Mouse (Mus musculus) gastrocnemius, postnatal 36 days (tissue): ENCODE data around the gene Olfr713. TPM values are rescaled to one million over a fixed set of nuclear protein-coding genes. Genes with fewer than 3 reads are reported as not detected.

Experiments
- DNase-seq, 2 experiments: peaks; one replicate each; pipeline ENCODE4 v3.0.0; 2022
- intact Hi-C: fragments of 180-260 bp; cut with DNase I; formaldehyde crosslinking; loops from one replicate; pipeline ENCODE4 v1.15.1; 2025
- long read RNA-seq, 2 experiments: library from polyadenylated mRNA; stranded (forward); transcript quantifications; one replicate each; pipeline ENCODE4 v2.0.0; 2021
- total RNA-seq, 2 experiments: library from RNA; stranded (reverse); gene quantifications; 2 replicates each; pipeline ENCODE4 v1.2.3; 2021

Olfr713 gene
- not detected for total RNA-seq
- long read RNA-seq, experiment 1: 0 reads
- long read RNA-seq, experiment 2: 0 reads

DNA sequence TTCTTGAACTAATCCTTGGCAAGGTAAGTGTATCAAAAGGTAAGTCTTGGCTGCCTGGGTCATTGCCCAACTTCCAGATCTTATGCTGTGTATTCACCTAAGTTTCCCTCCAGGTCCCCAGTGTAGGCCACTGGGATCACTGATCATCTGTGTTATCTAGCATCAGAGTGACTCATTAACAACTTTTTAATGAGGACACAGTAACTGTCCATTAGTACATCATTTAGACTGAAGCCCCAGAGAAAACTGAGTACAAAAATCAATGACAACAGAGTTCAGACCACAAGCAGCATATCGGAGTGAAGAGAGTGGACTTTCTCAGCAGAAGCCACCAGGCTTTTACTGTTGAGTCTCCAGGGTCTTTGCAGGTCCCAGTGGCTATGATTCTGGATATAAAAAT lies at the start of gene Olfr713:
Gene Olfr713 (plus strand): TSS at position 301 of the 400 bp plus-strand sequence.
- intact Hi-C loops: no loop called here
- DNase-seq: no peak

DNA sequence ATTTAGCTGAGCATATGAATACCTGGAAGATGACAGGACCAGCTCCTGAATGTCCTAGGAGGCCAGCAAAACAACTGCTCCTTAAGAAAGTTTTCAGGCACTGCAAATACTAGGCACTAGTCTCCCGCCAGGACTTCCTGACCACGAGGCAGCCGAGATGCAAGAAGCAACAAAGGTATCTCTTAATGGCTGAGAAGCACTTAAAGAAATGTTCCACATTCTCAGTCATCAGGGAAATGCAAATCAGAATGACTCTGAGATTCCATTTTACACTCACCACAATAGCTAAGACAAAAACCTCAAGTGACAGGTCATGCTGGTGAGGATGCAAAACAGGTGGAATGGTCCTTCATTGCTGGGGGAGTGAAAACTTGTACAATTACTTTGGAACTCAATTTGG lies 45.7 kb upstream of the Olfr713 start:
- no peak for DNase-seq
- intact Hi-C loops: no loop called here

DNA sequence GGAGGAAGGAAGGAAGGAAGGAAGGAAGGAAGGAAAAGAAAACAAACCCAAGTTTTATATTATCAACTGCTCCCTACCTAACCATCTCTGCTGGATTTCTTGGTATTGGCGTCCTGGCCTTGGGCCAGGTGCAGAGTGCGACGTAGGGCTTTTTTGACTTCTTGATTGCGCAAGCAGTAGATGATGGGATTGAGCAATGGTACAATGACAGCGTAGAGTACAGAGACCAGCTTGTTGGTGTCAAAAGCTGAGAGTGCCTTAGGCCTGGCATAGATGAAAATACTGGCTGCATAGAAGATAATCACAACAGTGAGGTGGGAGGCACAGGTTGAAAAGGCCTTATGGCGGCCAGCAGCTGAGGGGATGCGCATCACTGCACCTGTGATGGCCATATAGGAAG lies 30.2 kb upstream of the Olfr713 start:
- DNase-seq: no peak
- intact Hi-C loops: no loop called here

DNA sequence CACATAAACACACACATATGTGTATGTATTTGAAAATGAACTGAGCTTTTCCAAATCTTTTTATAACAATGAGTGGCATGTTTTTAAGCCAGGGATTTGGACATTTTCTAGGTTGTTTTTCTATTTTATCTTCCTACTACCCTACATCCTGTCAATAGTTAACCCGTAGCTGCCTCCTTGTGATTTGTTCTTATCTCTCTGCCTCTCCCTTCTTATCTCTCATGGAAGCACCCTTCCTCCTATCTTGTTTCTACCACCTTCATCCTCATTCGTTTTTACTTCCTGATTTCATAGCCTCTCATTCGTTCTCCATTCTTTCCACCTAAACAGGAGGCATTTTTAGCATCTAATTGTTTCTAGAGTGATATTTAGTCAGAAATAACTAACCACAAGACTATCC lies 26.8 kb upstream of the Olfr713 start:
- intact Hi-C loops: no loop called here
- no peak for DNase-seq

DNA sequence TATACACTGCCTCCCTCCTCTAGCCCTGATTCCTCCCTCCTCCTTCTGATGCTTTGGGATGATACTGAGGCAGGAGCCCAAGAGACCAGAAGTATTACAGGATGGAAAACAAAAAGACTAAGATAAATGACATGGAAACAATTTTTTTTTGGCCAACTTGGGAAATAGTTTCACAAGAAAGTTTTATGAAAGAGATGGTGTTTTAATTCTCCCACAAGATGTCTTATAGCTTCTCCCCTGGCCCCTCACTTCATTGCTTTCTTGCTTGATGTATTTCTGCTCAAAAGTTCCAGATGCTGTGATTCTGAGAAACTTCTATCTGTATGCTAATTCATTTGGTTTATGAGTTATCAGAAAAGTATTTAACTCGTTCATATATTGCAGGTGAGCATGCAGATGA lies 25.0 kb upstream of the Olfr713 start, which contains the start of gene Olfr2:
Gene Olfr2 (minus strand): TSS at position 101 of the 400 bp plus-strand sequence.
- intact Hi-C loops: no loop called here
- no peak for DNase-seq

DNA sequence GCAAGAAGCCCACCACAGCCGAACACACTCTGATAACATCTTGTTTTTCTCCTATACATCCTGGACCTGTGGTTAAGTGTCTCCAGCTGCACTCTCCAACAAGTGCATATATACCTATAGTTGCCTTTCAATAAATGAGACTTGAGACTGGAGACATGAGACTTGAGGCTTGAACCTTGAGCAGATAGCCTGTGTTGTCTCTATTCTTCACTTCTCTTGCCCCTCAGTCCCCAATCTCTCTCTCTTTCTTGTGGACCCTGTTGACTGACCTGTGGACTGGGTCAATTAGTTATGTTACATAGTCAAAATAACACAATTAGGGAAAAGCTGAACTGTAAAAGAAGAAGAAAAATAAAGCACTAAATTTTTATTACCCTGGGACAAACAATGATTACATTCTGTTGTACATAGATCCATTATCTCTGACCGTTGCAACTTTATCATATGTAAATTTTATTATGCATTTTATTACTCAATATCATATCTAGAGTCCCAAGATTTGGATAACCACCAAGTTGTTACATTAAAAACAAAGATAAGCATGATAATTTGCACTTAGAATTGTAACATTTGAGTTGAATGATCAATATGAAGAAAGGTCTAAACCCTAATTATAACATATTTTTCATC lies 9.1 kb downstream of the Olfr713 start:
- no peak for DNase-seq

DNA sequence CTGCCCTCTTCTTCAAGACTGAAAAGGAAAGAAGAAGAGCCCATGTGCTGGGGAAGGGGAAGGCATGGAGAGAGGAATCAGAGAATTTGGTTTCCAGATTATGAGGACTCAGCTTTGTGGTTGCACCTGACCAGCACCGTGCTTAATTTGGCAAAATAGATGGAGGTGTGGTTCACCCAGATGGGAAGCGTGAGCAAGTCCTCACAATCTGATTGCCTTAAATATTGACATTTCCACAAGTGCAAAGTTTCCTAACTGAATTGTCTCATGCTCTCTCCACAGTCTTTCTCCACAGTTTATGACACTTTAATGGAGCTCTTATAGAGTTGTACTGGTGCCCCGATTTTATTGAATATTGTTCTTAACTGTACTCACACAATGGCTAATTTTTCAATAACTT lies 12.2 kb downstream of the Olfr713 start:
- no peak for DNase-seq
- intact Hi-C loops: no loop called here

More for the DNA sequence above, 9.1 kb downstream of the Olfr713 start:
- intact Hi-C loops: no loop called here

DNA sequence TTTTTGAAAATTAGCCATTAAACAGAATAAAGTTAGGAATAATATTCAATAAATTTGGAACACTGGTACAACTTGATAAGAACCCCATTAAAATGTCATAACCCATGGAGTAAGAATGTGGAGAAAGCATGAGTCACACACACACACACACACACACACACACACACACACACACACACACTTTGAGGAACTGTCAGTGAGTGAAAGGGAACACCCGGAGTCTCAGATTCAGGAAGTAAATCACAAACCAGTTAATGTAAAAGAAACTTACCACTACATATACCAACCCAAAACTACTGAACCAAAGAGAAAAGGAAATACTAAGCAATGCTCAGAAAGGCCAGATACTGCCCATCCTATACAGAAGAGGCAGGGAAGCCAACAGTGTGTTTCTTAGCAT lies 13.4 kb downstream of the Olfr713 start:
- intact Hi-C loops: no loop called here
- no peak for DNase-seq

DNA sequence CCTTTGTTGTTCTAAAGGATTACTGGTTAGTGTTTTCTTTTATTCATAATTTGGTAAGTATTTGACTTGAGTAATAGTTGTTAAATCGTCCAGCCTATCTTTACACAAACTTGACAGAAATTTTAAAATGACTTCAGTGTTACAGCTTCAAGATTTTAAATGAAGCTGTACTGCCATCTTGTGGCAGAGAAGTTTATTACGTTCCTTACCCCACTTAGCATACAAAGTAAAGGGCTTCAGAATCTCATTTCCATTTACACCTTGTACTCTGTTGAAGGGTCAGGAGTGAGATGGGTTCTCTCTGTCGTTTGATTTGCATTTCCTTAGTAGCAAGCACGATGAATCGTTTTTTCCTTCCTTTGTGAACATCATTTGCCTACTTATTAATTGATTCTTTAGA lies 14.9 kb downstream of the Olfr713 start:
- intact Hi-C loops: no loop called here
- DNase-seq: no peak

DNA sequence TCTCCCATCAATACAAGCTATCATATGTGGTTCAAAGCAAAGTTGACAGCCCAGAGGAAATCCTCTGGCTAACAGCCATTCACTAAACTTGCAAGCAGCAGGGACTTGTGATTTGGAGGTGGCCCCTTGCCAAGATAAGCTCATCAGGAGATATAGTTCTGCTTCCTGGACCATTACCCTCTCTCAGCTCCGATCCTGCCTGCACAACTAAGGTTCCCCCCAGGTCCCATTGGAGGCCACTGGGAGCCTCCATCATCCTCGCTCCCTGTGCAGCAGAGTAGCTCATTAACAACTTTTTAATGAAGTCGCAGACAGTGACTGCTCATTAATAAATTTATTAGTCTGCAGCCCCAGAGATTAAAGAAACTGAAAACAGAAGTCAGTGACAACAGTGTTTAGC lies 16.6 kb downstream of the Olfr713 start:
- intact Hi-C loops: no loop called here
- no peak for DNase-seq

DNA sequence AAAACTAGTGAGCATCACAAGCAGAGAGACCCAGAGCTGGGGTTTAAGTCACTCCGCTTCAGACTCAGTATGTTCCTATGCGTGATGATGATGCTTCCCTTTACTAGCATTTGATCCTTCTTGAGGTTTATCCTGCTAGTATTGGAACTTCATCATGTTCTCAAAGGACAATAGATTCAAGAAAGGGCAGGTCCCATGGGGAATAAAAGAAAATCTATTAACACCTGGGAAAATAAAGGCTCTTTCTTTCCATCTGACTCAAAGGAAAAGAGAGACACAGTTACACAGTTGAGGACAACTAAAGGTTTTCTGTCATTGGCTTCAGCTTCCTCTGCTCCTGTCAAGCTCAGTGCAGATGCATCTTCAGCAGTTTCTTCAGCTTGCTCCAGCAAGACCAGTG lies 39.7 kb downstream of the Olfr713 start, which contains the start of gene Olfr714:
Gene Olfr714 (plus strand): TSS at position 301 of the 400 bp plus-strand sequence.
- no peak for DNase-seq
- intact Hi-C loops: no loop called here

Other genes starting within 250 kb of the Olfr713 start
- not detected for gene Olfr699, start 238.0 kb upstream of the Olfr713 start, total RNA-seq
- gene Olfr700, start 222.3 kb upstream of the Olfr713 start, total RNA-seq: not detected
- not detected for gene Olfr701, start 217.0 kb upstream of the Olfr713 start, total RNA-seq
- not detected for gene Olfr702, start 197.3 kb upstream of the Olfr713 start, total RNA-seq
- gene Olfr703, start 187.8 kb upstream of the Olfr713 start, total RNA-seq: not detected
- not detected for gene Olfr704, start 168.0 kb upstream of the Olfr713 start, total RNA-seq
- gene Olfr705, start 154.3 kb upstream of the Olfr713 start, total RNA-seq: not detected
- not detected for gene Olfr706, start 143.0 kb upstream of the Olfr713 start, total RNA-seq
- gene Olfr707, start 129.9 kb upstream of the Olfr713 start, total RNA-seq: not detected
- gene Olfr1532-ps1, start 123.2 kb upstream of the Olfr713 start, total RNA-seq: not detected
- gene Olfr709-ps1, start 99.0 kb upstream of the Olfr713 start, total RNA-seq: not detected
- not detected for gene Olfr710, start 82.9 kb upstream of the Olfr713 start, total RNA-seq
- not detected for gene Olfr6, start 67.2 kb upstream of the Olfr713 start, total RNA-seq
- not detected for gene Olfr711, start 55.7 kb upstream of the Olfr713 start, total RNA-seq
- gene Olfr2, start 25.1 kb upstream of the Olfr713 start, total RNA-seq: not detected
- not detected for gene Olfr714, start 39.8 kb downstream of the Olfr713 start, total RNA-seq
- not detected for gene Olfr17, start 62.0 kb downstream of the Olfr713 start, total RNA-seq
- gene Olfr715b, start 79.2 kb downstream of the Olfr713 start, total RNA-seq: not detected
- not detected for gene Olfr715, start 99.9 kb downstream of the Olfr713 start, total RNA-seq
- not detected for gene Olfr716, start 107.2 kb downstream of the Olfr713 start, total RNA-seq
- gene Nlrp14, start 135.8 kb downstream of the Olfr713 start, total RNA-seq: not detected
- gene Rbmxl2, start 178.3 kb downstream of the Olfr713 start, total RNA-seq: not detected